Mouse (Mus musculus) liver, embryonic 11.5 days (tissue): ENCODE measurements around the gene Cyld. TPM values are rescaled to one million over a fixed set of nuclear protein-coding genes. Genes with fewer than 3 reads are reported as not detected.
A peak's percentile ranks its signal among the peaks of the same experiment; 100 is the strongest.
"Not testable (repeated sequence)": the region's sequence is repeated elsewhere in the genome, so short reads cannot be mapped to it uniquely, and the experiment has no call there.

ENCODE experiments used
- ATAC-seq: fragments of 200-750 bp; cut with Nextera tagmentation; replicated peaks from 2 replicates; pipeline ENCODE4 v1.8.0; 2017; ENCODE audit warnings: moderate number of reproducible peaks, mild to moderate bottlenecking, moderate TSS enrichment, moderate library complexity; ENCODE audit not compliant: low FRiP score
- DNase-seq: peaks from one replicate; pipeline ENCODE4 v3.0.0-alpha.2; 2017; ENCODE audit warnings: low spot score
- H3K27ac ChIP-seq: fragments of 300-500 bp; sonication (generic); 2 replicates; pipeline ENCODE4 v1.5.1; 2014; ENCODE audit warnings: mild to moderate bottlenecking, low read depth, low read length, control low read depth
- H3K27me3 ChIP-seq: fragments of 300-500 bp; sonication (generic); replicated peaks from 2 replicates; pipeline ENCODE4 v1.6.1; 2014; ENCODE audit warnings: low read length, mixed read lengths; ENCODE audit not compliant: control insufficient read depth, insufficient read depth
- H3K36me3 ChIP-seq: fragments of 300-500 bp; sonication (generic); 2 replicates; pipeline ENCODE4 v1.6.1; 2014; ENCODE audit warnings: mild to moderate bottlenecking, low read length, moderate library complexity, mixed read lengths; ENCODE audit not compliant: control insufficient read depth, insufficient read depth
- H3K4me1 ChIP-seq: fragments of 300-500 bp; sonication (generic); replicated peaks from 2 replicates; pipeline ENCODE4 v1.6.1; 2014; ENCODE audit warnings: low read length, mixed read lengths; ENCODE audit not compliant: control insufficient read depth, insufficient read depth
- H3K4me2 ChIP-seq: fragments of 300-500 bp; sonication (generic); 2 replicates; pipeline ENCODE4 v1.6.1; 2014; ENCODE audit warnings: mild to moderate bottlenecking, control low read depth, moderate library complexity
- H3K4me3 ChIP-seq: fragments of 300-500 bp; sonication (generic); 2 replicates; pipeline ENCODE4 v1.5.1; 2014; ENCODE audit warnings: low read depth, low read length, control low read depth
- H3K9ac ChIP-seq: fragments of 300-500 bp; sonication (generic); 2 replicates; pipeline ENCODE4 v1.6.1; 2014; ENCODE audit warnings: low read depth, low read length, control low read depth
- H3K9me3 ChIP-seq: fragments of 300-500 bp; sonication (generic); 2 replicates; pipeline ENCODE4 v1.6.1; 2016; ENCODE audit warnings: low read length, inconsistent platforms, mixed read lengths; ENCODE audit not compliant: control insufficient read depth
- WGBS: fragments of 180-500 bp; shearing (Covaris S2); extraction: QIAGEN DNeasy Blood & Tissue Kit; methylation state at CpG from one replicate; pipeline ENCODE4 v1.1.7; 2014; 5-methylcytosine and 5-hydroxymethylcytosine counted together
- polyA plus RNA-seq: library from polyadenylated mRNA; unstranded; fragments of >200 nt; fragmentation: Nextera tagmentation; extraction: Ambion mirVana; gene quantifications from 2 replicates; pipeline ENCODE4 v1.2.1, GENCODE M21; 2014

Gene Cyld
- polyA plus RNA-seq, result 9.8 and 11.3 TPM in 2 replicates

DNA sequence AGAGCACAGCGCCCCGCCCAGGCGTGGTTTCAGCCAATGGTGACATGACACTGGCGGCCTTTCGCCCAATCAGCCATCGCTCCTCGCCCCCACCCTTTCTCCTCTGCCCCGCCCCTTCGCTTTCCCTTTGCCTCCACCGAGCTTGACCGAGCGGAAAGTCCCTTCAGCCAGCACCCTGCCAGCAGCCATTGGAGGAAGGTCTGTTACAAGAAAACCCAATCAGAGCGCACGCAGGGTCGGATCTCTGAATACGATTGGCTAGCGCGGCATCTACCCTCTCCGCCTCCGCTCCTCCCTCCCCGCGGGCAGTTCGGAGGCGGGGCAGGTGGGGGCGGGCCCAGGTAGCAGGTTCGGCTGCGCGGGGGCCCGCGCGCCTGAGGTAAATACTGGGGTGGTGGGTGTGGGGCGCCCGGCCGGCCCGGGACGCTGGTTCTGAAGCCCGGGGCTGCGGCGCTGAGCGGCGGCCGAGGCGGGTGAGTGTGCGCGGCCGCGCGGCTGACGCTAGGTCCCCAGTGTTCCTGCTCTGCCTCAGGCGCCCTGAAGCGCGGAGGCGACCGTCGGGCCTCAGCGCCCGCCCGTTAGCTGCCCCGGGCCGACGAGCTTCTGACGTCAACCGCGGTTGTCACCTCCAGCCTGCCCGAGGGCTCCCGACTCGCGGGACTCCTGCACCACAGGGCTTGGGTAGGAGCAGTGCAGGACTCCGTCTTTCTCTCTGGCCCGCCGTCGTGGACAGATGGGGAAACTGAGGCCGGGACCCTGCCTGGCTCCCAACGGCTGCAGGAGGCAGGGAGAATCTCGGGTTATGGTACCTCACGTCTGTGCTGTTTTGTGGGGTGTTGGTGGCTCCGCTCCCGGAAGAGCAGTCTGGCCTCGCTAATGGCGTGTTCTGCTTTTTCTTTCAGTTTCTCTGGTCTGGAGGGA is at the start of gene Cyld:
Gene Cyld (plus strand): TSS at position 308 of the 921 bp plus-strand sequence.
- ATAC-seq (peak; percentile 99), DNase-seq (peak; percentile 94)
- Histone ChIP-seq H3K9me3 (no peaks in the 10 kb centered on the region), H3K9ac (peak within 1 kb of the TSS; percentile 73), H3K4me3 (peak within 1 kb of the TSS; percentile 85), H3K36me3 (no peaks in the 10 kb centered on the region), H3K4me2 (peak within 1 kb of the TSS; percentile 74), H3K27ac (peak within 1 kb of the TSS; percentile 51), H3K27me3 (no peaks in the 10 kb centered on the region), H3K4me1 (peaks cover 6% of the 10 kb centered on the region)
- under 1% methylated on average over 80 of the region's 80 CpGs for WGBS

DNA sequence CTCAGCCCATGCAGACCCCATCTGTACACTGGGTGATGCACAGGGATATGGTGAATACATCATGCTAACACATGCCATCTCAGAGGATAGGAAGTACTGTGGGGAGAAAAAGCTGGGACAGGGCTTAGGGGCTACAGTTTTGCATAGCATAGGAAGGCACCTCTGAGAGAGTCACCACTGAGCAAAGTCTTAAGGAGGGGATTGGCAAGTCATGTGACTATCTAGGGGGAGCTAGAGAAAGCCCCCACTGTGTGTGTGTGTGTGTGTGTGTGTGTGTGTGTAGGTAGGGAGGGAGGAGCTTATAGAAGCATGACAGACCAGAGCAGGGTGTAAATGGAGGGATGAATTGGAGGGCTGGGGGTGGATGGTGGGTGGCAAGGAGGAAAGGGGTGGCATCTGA is 48.5 kb upstream of the Cyld start:
- H3K4me1 ChIP-seq, result no peaks in the 10 kb centered on the region; the same call in 1 of the 2 replicates
- H3K4me2 ChIP-seq, result no peak overlapping the region
- no peak for DNase-seq
- ATAC-seq, result no peak
- no peak overlapping the region for H3K27ac ChIP-seq
- no peak overlapping the region for H3K9ac ChIP-seq
- H3K27me3 ChIP-seq, result peaks cover 7% of the 10 kb centered on the region
- no peaks in the 10 kb centered on the region for H3K36me3 ChIP-seq
- H3K4me3 ChIP-seq, result no peak overlapping the region
- no peaks in the 10 kb centered on the region for H3K9me3 ChIP-seq

DNA sequence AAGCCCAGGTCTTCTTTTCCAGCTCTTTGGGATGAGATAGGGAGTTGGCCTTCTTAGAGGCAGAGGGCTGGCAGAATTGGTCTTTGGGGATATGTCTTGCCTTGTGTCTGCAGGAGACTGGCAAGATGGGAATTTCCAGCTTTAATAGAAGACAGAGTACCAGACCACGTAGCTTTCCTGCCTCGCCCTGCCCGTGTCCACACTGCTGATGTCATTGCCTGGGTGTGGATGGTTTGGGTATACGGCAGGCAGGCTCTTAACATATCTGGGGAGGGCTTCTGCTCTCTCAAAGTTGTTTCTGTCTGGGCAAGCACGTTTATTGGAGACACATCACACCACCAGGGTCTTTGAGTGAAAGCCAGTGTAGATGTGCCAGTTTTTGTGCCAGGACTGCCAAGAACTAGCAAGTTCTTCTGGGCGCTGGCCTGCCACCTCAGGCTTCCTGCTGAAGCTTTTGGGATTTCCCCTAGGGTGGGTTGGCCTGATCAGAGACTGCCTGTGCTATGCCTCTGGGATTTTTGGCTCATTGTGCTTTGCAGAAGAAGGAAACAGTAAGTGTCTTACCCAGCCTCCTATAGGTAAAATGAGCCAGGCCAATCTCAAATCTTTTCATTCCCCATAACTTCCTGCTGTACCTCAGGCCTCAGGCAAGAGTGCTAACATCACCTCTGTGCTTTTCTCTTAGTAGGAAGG is 46.7 kb upstream of the Cyld start:
- Histone ChIP-seq H3K27ac (no peak overlapping the region), H3K4me1 (no peaks in the 10 kb centered on the region; the same call in 1 of the 2 replicates), H3K4me3 (no peak overlapping the region), H3K27me3 (peaks cover 7% of the 10 kb centered on the region), H3K36me3 (no peaks in the 10 kb centered on the region), H3K9ac (no peak overlapping the region), H3K4me2 (no peak overlapping the region), H3K9me3 (no peaks in the 10 kb centered on the region)
- WGBS, result 70% methylated on average over 6 of the region's 6 CpGs
- no peak for ATAC-seq
- DNase-seq, result no peak

DNA sequence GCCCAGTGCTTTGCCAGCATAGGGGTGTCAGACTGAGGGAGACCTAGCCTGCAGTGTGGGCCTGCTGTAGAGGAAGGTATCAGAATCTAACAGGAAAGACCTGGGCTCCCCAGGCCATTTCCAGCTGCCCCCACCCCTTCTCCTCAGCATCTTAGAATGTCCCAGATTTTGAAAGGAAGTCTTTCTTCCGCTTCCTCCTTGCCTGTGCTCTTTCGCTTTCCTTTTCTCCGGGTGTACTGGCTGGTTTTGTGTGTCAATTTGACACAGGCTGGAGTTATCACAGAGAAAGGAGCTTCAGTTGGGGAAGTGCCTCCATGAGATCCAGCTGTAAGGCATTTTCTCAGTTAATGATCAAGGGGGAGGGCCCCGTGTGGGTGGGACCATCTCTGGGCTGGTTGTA is 45.7 kb upstream of the Cyld start:
- not testable (repeated sequence) for H3K4me1 ChIP-seq, H3K36me3 ChIP-seq, H3K4me2 ChIP-seq, H3K9ac ChIP-seq, H3K27ac ChIP-seq, H3K9me3 ChIP-seq, ATAC-seq, H3K27me3 ChIP-seq, H3K4me3 ChIP-seq, DNase-seq
- WGBS, result 48% methylated on average over 4 of the region's 4 CpGs

GRCm38 (mm10) chr8:88655334-88655733 is 41.5 kb upstream of the Cyld start:
- ATAC-seq (no peak), DNase-seq (no peak)
- no peak overlapping the region for H3K9ac ChIP-seq
- no peak overlapping the region for H3K4me2 ChIP-seq
- no peak overlapping the region for H3K27ac ChIP-seq
- H3K27me3 ChIP-seq, result no peaks in the 10 kb centered on the region
- H3K4me1 ChIP-seq, result no peaks in the 10 kb centered on the region
- H3K36me3 ChIP-seq, result no peaks in the 10 kb centered on the region
- H3K9me3 ChIP-seq, result no peaks in the 10 kb centered on the region
- no peak overlapping the region for H3K4me3 ChIP-seq

GRCm38 (mm10) chr8:88659873-88660272 is 37.0 kb upstream of the Cyld start:
- Histone ChIP-seq H3K27me3 (no peaks in the 10 kb centered on the region), H3K9me3 (no peaks in the 10 kb centered on the region), H3K4me3 (no peak overlapping the region), H3K36me3 (no peaks in the 10 kb centered on the region), H3K4me1 (no peaks in the 10 kb centered on the region), H3K4me2 (no peak overlapping the region), H3K9ac (no peak overlapping the region), H3K27ac (no peak overlapping the region)
- WGBS, result 79% methylated on average over 3 of the region's 3 CpGs
- ATAC-seq (no peak), DNase-seq (no peak)

DNA sequence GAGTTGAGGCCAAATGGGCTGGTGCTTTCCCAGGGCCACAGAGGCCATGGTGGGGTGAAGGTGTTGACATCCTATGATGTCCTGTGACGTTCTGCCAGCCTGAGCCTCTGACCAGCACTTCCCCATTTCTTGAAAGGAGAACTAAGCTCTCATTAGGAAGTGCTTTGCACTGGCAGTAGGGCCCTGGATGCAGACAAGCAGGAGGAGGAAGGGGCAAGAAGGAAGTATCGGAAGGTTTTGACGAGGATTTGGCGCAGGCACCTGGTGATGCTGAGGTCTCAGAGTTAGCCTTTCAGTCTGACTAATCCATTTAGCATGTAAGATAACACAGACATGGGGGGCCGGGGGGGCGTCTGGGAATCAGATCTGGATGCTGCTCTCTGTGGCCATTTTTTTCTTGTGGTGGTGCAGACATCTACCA is 34.4 kb upstream of the Cyld start:
- Histone ChIP-seq H3K4me3 (no peak overlapping the region), H3K36me3 (no peaks in the 10 kb centered on the region), H3K4me1 (no peaks in the 10 kb centered on the region), H3K9me3 (no peaks in the 10 kb centered on the region), H3K4me2 (no peak overlapping the region), H3K27me3 (no peaks in the 10 kb centered on the region), H3K9ac (no peak overlapping the region), H3K27ac (no peak overlapping the region)
- DNase-seq (no peak), ATAC-seq (no peak)
- WGBS, result 45% methylated on average over 6 of the region's 6 CpGs

GRCm38 (mm10) chr8:88664121-88664520 is 32.7 kb upstream of the Cyld start:
- H3K4me2 ChIP-seq, result no peak overlapping the region
- no peak for DNase-seq
- no peak overlapping the region for H3K27ac ChIP-seq
- no peaks in the 10 kb centered on the region for H3K9me3 ChIP-seq
- no peak overlapping the region for H3K4me3 ChIP-seq
- WGBS, result 87% methylated on average over 16 of the region's 16 CpGs
- no peak for ATAC-seq
- no peaks in the 10 kb centered on the region for H3K36me3 ChIP-seq
- no peak overlapping the region for H3K9ac ChIP-seq
- no peaks in the 10 kb centered on the region for H3K27me3 ChIP-seq
- no peaks in the 10 kb centered on the region for H3K4me1 ChIP-seq
